Mouse (Mus musculus) large intestine, adult 2 months (tissue): Measurements from ENCODE around the gene Sowaha. TPM values are rescaled to one million over a fixed set of nuclear protein-coding genes. Genes with fewer than 3 reads are reported as not detected.

Experiments used
- DNase-seq: peaks from one replicate; pipeline ENCODE4 v3.0.0-alpha.2; 2012; ENCODE audit warnings: low read depth, low spot score
- WGBS: fragments of 180-500 bp; shearing (Covaris S2); methylation state at CpG from one replicate; pipeline ENCODE4 v1.1.7; 2018; 5-methylcytosine and 5-hydroxymethylcytosine counted together
- polyA plus RNA-seq: library from polyadenylated mRNA; depleted of rRNA; stranded (reverse); fragments of >200 nt; gene quantifications from 2 replicates; pipeline ENCODE4 v1.2.3, GENCODE M21; 2012

Gene Sowaha
- polyA plus RNA-seq, 1 experiment = 7.5 TPM

DNA sequence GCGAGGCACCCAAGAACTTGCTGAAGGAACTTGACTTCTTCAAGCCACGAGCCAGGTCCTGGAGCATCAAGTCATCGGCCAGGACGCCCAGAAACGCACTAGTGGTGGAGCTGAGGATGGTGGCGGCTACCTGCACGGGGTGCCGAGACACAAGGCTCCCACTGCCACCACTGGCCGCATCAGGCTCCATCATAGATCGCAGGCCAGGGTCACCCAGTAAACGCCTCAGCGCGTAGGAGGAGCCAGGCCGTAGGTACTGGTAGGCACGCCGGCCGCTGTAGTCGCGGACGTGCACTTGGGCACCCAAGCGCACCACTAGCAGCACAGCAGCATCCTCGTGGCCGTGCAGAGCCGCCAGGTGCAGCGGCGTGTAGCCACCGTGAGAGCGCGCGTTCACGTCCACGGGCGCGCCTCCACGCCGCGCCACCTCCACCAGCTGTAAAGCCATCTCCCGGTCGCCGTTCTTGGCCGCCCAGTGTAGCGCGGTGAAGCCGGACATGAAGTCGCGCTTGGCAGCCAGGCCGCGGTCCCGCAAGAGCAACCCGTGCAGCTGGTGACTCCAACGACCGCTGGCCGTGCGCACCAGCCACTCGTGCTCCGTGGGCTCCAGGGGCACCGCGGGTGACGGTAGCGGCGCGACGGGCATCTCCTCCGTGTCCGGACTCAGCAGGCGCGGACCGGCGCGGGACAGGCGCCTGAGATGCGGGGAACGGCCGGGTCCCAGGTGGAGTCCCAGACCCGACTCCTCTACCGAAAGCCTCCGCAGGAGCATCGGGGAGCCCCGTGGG is 1.5 kb downstream of the Sowaha start:
- no peak for DNase-seq
- 8% methylated on average over 79 of the region's 79 CpGs for WGBS

DNA sequence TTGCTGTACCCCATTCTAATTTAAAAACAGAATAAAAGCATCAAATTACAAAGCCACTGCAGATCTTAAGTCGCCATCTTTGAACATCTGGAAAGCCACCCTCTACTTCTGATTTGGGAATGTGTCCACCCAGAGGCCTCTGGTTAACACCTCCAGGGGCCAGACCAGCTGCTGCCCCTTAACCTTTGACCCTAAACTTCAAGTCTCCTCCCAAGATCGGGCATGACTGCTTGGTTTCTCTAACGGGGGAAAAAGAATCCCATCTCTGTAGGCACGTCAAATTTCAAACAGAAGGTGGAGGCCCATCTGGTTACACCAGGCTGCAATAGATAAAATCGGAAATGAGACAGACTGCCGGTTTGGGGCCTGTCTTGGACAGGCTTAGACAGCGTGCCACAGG is 2.2 kb downstream of the Sowaha start:
- 79% methylated on average over 7 of the region's 7 CpGs for WGBS
- no peak for DNase-seq

GRCm38 (mm10) chr11:53475620-53476019 is 4.5 kb downstream of the Sowaha start:
- 41% methylated on average over 8 of the region's 8 CpGs for WGBS

DNA sequence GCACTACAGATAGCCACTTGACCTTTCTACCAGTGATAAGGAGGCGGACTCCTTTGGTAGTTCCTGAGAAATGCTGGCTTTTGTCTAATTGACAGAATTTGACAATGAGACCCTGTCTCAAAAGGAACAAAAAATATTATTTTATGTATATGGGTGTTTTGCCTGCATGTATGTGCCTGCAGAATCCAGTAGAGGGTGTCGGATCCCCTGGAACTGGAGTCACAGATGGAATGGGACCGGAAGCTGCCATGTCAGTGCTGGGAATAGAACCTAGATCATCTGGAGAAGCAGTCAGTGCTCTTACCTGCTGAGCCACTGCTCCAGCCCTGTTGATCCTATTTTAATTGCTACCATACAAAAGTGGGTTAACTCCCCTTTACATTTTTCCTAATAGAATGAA is 7.4 kb downstream of the Sowaha start:
- DNase-seq = no peak
- 70% methylated on average over 3 of the region's 3 CpGs for WGBS

More at GRCm38 (mm10) chr11:53475620-53476019, 4.5 kb downstream of the Sowaha start:
- no peak for DNase-seq

GRCm38 (mm10) chr11:53469968-53470695 is 9.9 kb downstream of the Sowaha start, which contains the start of gene Gm9837:
TSS of gene Gm9837 (minus strand) at chr11:53470479.
- no peak for DNase-seq
- 6% methylated on average over 29 of the region's 29 CpGs for WGBS

- 24% methylated on average over 16 of the region's 16 CpGs for WGBS
These were observed 10.6 kb downstream of the Sowaha start for GRCm38 (mm10) chr11:53469294-53469967.

DNA sequence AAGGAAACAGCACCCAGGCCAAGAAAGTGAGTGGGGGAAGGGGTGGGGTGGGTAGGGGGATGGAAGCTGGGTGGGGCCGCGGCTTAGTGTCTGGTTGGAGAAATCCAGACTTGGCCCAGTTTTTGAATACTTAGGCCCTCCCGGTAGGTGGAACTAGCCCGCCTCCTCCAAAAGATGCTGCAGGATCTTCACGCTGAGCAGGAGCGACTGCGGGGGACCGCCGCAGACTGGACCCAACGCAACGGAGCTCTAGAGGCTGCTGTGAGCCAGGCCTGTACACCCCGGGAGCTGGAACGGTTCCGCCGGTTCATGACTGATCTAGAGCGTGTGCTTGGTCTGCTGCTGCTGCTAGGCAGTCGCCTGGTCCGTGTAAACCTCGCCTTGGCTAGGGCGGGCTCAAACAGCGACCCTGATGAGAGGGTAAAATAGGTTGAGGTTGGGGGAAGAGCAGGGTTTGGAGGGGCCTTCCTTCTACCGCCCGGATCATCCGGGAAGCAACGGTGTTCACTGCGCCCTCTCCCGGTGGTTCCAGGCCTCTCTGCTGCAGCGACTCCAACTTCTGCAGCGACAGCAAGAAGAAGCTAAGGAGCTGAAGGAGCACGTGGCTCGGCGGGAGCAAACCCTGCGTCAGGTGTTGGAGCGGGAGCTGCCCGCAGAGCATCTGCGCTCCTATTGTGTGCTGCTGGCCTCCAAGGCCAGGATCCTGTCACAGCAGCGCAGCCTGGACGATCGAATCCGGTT is 13.7 kb downstream of the Sowaha start:
- no peak for DNase-seq
- 21% methylated on average over 40 of the region's 40 CpGs for WGBS

More at GRCm38 (mm10) chr11:53469294-53469967, 10.6 kb downstream of the Sowaha start:
- DNase-seq = no peak

- WGBS = 22% methylated on average over 55 of the region's 55 CpGs
- no peak for DNase-seq
These were observed 16.3 kb downstream of the Sowaha start for GRCm38 (mm10) chr11:53463551-53464424.

DNA sequence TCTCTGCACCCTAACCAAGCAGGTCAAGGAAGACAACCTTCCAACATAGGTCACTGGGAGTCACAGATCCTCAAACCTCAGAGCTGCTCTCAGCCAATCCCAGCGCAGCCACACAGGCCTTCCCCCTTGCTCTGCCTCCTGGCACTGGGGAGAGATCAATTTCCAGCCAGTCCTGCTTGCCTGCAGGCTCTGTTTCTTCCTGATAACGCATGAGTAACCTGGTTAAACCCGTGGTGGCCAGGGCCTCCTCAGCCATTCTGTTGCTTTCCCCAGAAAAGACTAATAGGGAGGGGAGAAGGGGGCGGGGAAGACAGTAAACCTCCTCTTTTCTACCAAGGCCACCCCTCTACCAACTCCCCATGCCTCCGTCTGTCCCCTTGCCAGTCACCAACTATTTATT is 18.3 kb downstream of the Sowaha start:
- WGBS = 42% methylated on average over 5 of the region's 5 CpGs
- DNase-seq = no peak

GRCm38 (mm10) chr11:53460192-53460591 is 19.9 kb downstream of the Sowaha start:
- WGBS = 78% methylated on average over 3 of the region's 3 CpGs
- DNase-seq = no peak

DNA sequence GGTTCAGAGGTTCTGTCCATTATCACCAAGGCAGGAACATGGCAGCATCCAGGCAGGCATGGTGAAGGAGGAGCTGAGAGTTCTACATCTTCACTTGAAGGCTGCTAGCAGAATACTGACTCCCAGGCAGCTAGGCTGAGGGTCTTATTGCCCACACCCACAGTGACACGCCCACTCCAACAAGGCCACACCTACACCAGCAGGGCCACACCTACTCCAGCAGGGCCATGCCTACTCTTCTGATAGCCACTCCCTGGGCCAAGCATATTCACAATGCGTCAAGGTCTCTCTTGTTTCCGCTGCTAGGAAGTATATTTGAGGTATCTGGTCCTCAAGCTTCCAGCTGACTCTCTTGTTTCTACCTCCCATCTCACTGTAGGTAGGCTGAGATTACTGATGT is 21.1 kb downstream of the Sowaha start:
- DNase-seq = no peak
- 70% methylated on average over 3 of the region's 3 CpGs for WGBS

DNA sequence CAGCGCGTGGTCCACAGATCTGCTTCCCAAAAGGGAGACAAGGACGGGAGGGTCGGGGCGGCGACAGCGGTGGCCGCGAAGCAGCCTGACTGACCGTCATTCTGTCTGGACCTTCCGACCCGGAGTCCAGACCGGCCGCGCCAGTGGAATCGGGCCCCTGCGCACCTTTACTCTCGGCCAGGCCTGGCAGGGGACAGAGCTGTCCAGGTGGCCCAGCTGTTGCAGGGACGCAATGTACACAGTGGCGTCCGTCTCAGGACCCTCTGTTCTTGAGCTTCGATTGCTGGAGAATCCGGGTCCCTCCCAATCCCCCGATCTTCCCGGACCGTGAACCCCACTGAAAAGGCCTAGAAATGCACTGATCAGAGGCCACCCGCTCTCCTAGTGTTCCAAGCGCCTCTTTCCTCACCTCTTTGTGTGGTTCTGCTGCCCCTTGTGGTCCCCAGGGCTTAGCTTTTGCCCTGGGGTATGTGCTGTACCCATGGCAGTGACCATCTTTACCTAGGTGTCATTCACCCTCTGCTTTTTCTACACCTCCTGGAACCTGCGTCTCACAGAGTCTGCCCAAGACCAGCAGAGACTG is 22.6 kb downstream of the Sowaha start:
- 22% methylated on average over 29 of the region's 29 CpGs for WGBS
- DNase-seq = no peak

GRCm38 (mm10) chr11:53456474-53457371 is 23.4 kb downstream of the Sowaha start, which contains the start of the genes Gm10447 and Shroom1:
TSS of gene Gm10447 (minus strand) at chr11:53457110.
TSS of gene Shroom1 (plus strand) at chr11:53457205.
- peak; percentile 32 for DNase-seq

GRCm38 (mm10) chr11:53453031-53453430 is 27.0 kb downstream of the Sowaha start:
- no peak for DNase-seq
- 73% methylated on average over 5 of the region's 5 CpGs for WGBS

More at GRCm38 (mm10) chr11:53456474-53457371, 23.4 kb downstream of the Sowaha start, which contains the start of the genes Gm10447 and Shroom1:
- 2% methylated on average over 42 of the region's 42 CpGs for WGBS

DNA sequence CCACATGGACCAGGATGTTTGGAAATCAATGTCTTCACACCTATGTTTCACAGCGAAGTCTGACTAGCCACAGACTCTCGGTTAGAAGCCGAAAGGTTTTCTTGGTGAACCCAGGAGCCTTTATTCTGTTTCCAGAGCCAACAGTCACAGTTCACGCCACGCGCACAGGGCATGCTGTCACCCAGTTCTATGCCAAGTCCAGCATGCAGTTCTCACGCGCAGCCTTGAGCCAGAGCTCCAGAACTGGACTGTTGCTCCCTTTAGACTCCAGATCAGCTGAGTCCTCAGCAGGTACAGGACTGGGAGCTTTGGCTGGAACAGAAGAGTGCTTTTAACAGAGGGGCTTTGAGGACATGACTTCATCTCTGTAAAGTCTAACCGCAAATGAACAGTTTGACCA is 27.7 kb downstream of the Sowaha start:
- WGBS = 97% methylated on average over 9 of the region's 9 CpGs
- no peak for DNase-seq

DNA sequence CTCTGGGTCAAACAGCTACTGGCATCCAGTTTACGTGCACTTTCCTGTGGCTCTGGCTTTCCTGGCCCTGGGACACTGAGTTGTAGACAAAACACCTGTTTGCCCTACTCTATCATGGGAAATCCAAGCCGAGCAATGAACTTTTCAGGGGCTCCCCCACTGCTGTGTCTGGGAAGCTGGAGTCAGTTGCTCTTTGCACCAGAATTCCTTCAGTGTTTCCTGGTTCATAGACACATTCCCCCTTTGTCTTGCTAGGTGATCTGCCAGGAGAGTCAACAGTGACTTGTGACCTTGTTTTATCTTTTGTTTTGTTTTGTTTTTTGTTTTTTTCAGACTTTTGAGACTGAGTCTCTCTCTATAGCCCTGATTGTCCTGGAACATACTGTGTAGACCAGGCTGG is 28.7 kb downstream of the Sowaha start:
- no peak for DNase-seq
- 26% methylated on average over 2 of the region's 2 CpGs for WGBS

- peak; percentile 67 for DNase-seq
- WGBS = 11% methylated on average over 15 of the region's 15 CpGs
These were observed 29.9 kb downstream of the Sowaha start for GRCm38 (mm10) chr11:53450070-53450705.
